Mouse (Mus musculus): ENCODE results near the gene Caly. TPM values are rescaled to one million over a fixed set of nuclear protein-coding genes. Genes with fewer than 3 reads are reported as not detected.

Caly gene
- polyA plus RNA-seq, 1 experiment from 2014 or later: 365 TPM

GRCm38 (mm10) chr7:140036281-140037170 lies 45.8 kb downstream of the Caly start, which contains the start of the genes Zfp511 and Tubgcp2:
TSS of gene Zfp511 (plus strand) at chr7:140036391.
TSS of gene Tubgcp2 (minus strand) at chr7:140036669.
- Histone ChIP-seq H3K4me1 (ENCODE audit: control insufficient read depth, insufficient read depth, low read length) (peaks cover 9% of the 10 kb centered on the region), H3K27ac (ENCODE audit: low read depth, low read length) (peak within 1 kb of the TSS; percentile 92), H3K27me3 (ENCODE audit: control insufficient read depth, insufficient read depth, low read length) (no peaks in the 10 kb centered on the region), H3K4me3 (ENCODE audit: low read depth, low read length) (peak within 1 kb of the TSS; percentile 89), H3K4me2 (ENCODE audit: low read depth, low read length) (peak within 1 kb of the TSS; percentile 68), H3K9me3 (ENCODE audit: control insufficient read depth, low read length) (no peaks in the 10 kb centered on the region), H3K9ac (replicated peaks; ENCODE audit: low read depth, low read length) (peak within 1 kb of the TSS; percentile 88), H3K36me3 (ENCODE audit: control insufficient read depth, insufficient read depth, low read length) (peaks cover 33% of the 10 kb centered on the region)
- WGBS: 2% methylated on average over 62 of the region's 69 CpGs
- peak; percentile 96 for ATAC-seq (ENCODE audit: low read depth)

GRCm38 (mm10) chr7:140035456-140035855 lies 46.9 kb downstream of the Caly start:
- Histone ChIP-seq H3K9me3 (ENCODE audit: control insufficient read depth, low read length) (no peaks in the 10 kb centered on the region), H3K9ac (replicated peaks; ENCODE audit: low read depth, low read length) (peak overlapping the region; percentile 88), H3K4me1 (ENCODE audit: control insufficient read depth, insufficient read depth, low read length) (peaks cover 9% of the 10 kb centered on the region), H3K27ac (ENCODE audit: low read depth, low read length) (no peak overlapping the region; the same call in 1 of the 2 replicates), H3K27me3 (ENCODE audit: control insufficient read depth, insufficient read depth, low read length) (no peaks in the 10 kb centered on the region), H3K4me3 (ENCODE audit: low read depth, low read length) (peak overlapping the region; percentile 89), H3K36me3 (ENCODE audit: control insufficient read depth, insufficient read depth, low read length) (peaks cover 36% of the 10 kb centered on the region), H3K4me2 (ENCODE audit: low read depth, low read length) (peak overlapping the region; percentile 68)
- no peak for ATAC-seq (ENCODE audit: low read depth)
- WGBS: 24% methylated on average over 7 of the region's 7 CpGs

GRCm38 (mm10) chr7:140033386-140033785 lies 49.0 kb downstream of the Caly start:
- Histone ChIP-seq H3K27me3 (ENCODE audit: control insufficient read depth, insufficient read depth, low read length) (no peaks in the 10 kb centered on the region), H3K27ac (ENCODE audit: low read depth, low read length) (no peak overlapping the region), H3K9me3 (ENCODE audit: control insufficient read depth, low read length) (no peaks in the 10 kb centered on the region), H3K36me3 (ENCODE audit: control insufficient read depth, insufficient read depth, low read length) (peaks cover 44% of the 10 kb centered on the region), H3K9ac (replicated peaks; ENCODE audit: low read depth, low read length) (no peak overlapping the region), H3K4me1 (ENCODE audit: control insufficient read depth, insufficient read depth, low read length) (peaks cover 9% of the 10 kb centered on the region), H3K4me3 (ENCODE audit: low read depth, low read length) (no peak overlapping the region), H3K4me2 (ENCODE audit: low read depth, low read length) (no peak overlapping the region)
- ATAC-seq (ENCODE audit: low read depth): no peak
- WGBS: 98% methylated on average over 9 of the region's 9 CpGs

GRCm38 (mm10) chr7:140032366-140032765 lies 50.0 kb downstream of the Caly start:
- Histone ChIP-seq H3K9ac (replicated peaks; ENCODE audit: low read depth, low read length) (no peak overlapping the region), H3K4me1 (ENCODE audit: control insufficient read depth, insufficient read depth, low read length) (peaks cover 9% of the 10 kb centered on the region), H3K4me2 (ENCODE audit: low read depth, low read length) (no peak overlapping the region), H3K36me3 (ENCODE audit: control insufficient read depth, insufficient read depth, low read length) (peaks cover 49% of the 10 kb centered on the region), H3K27me3 (ENCODE audit: control insufficient read depth, insufficient read depth, low read length) (no peaks in the 10 kb centered on the region), H3K4me3 (ENCODE audit: low read depth, low read length) (no peak overlapping the region), H3K27ac (ENCODE audit: low read depth, low read length) (no peak overlapping the region), H3K9me3 (ENCODE audit: control insufficient read depth, low read length) (no peaks in the 10 kb centered on the region)
- no peak for ATAC-seq (ENCODE audit: low read depth)
- WGBS: 96% methylated on average over 10 of the region's 10 CpGs

GRCm38 (mm10) chr7:140031771-140032170 lies 50.6 kb downstream of the Caly start:
- H3K36me3 ChIP-seq (ENCODE audit: control insufficient read depth, insufficient read depth, low read length): peaks cover 49% of the 10 kb centered on the region
- no peak overlapping the region for H3K4me2 ChIP-seq (ENCODE audit: low read depth, low read length)
- no peaks in the 10 kb centered on the region for H3K9me3 ChIP-seq (ENCODE audit: control insufficient read depth, low read length)
- H3K9ac ChIP-seq (replicated peaks; ENCODE audit: low read depth, low read length): no peak overlapping the region
- no peak overlapping the region for H3K27ac ChIP-seq (ENCODE audit: low read depth, low read length)
- no peaks in the 10 kb centered on the region for H3K27me3 ChIP-seq (ENCODE audit: control insufficient read depth, insufficient read depth, low read length)
- peaks cover 3% of the 10 kb centered on the region for H3K4me1 ChIP-seq (ENCODE audit: control insufficient read depth, insufficient read depth, low read length)
- 96% methylated on average over 12 of the region's 12 CpGs for WGBS
- no peak for ATAC-seq (ENCODE audit: low read depth)
- H3K4me3 ChIP-seq (ENCODE audit: low read depth, low read length): no peak overlapping the region

Other genes starting within 250 kb of the Caly start
- 25.0 and 26.4 TPM in 2 replicates for gene Adgra1, start 248.4 kb downstream of the Caly start, polyA plus RNA-seq (2014; fragmentation: Nextera tagmentation; extraction: Ambion mirVana)
- 18.8 and 28.5 TPM in 2 replicates for gene Kndc1, start 187.9 kb downstream of the Caly start, polyA plus RNA-seq (2014; fragmentation: Nextera tagmentation; extraction: Ambion mirVana)
- not detected in 2 replicates for gene Utf1, start 138.8 kb downstream of the Caly start, polyA plus RNA-seq (2014; fragmentation: Nextera tagmentation; extraction: Ambion mirVana)
- gene 6430531B16Rik, start 103.8 kb downstream of the Caly start, polyA plus RNA-seq (2014; fragmentation: Nextera tagmentation; extraction: Ambion mirVana): 0.46 and 1.4 TPM in 2 replicates
- gene Adam8, start 90.0 kb downstream of the Caly start, polyA plus RNA-seq (2014; fragmentation: Nextera tagmentation; extraction: Ambion mirVana): 3.2 and 3.3 TPM in 2 replicates
- gene Zfp511, start 46.2 kb downstream of the Caly start, polyA plus RNA-seq (2014; fragmentation: Nextera tagmentation; extraction: Ambion mirVana): 52.7 and 61.2 TPM in 2 replicates
- 57.1 and 61.0 TPM in 2 replicates for gene Tubgcp2, start 45.9 kb downstream of the Caly start, polyA plus RNA-seq (2014; fragmentation: Nextera tagmentation; extraction: Ambion mirVana)
- 6.6 and 8.1 TPM in 2 replicates for gene Msx3, start 33.5 kb downstream of the Caly start, polyA plus RNA-seq (2014; fragmentation: Nextera tagmentation; extraction: Ambion mirVana)
- 0.48 TPM in 1 of 2 replicates, not detected in the other for gene Prap1, start 10.8 kb upstream of the Caly start, polyA plus RNA-seq (2014; fragmentation: Nextera tagmentation; extraction: Ambion mirVana)
- gene Fuom, start 19.9 kb upstream of the Caly start, polyA plus RNA-seq (2014; fragmentation: Nextera tagmentation; extraction: Ambion mirVana): 42.8 and 51.8 TPM in 2 replicates
- gene Paox, start 33.3 kb upstream of the Caly start, polyA plus RNA-seq (2014; fragmentation: Nextera tagmentation; extraction: Ambion mirVana): 9.2 and 9.9 TPM in 2 replicates
- 129 and 132 TPM in 2 replicates for gene Echs1, start 33.9 kb upstream of the Caly start, polyA plus RNA-seq (2014; fragmentation: Nextera tagmentation; extraction: Ambion mirVana)
- 33.7 and 39.6 TPM in 2 replicates for gene Mtg1, start 55.0 kb upstream of the Caly start, polyA plus RNA-seq (2014; fragmentation: Nextera tagmentation; extraction: Ambion mirVana)
- 16.2 and 17.3 TPM in 2 replicates for gene Sprn, start 72.3 kb upstream of the Caly start, polyA plus RNA-seq (2014; fragmentation: Nextera tagmentation; extraction: Ambion mirVana)
- gene Olfr522, start 82.2 kb upstream of the Caly start, polyA plus RNA-seq (2014; fragmentation: Nextera tagmentation; extraction: Ambion mirVana): not detected in 2 replicates
- not detected in 2 replicates for gene Olfr523, start 90.7 kb upstream of the Caly start, polyA plus RNA-seq (2014; fragmentation: Nextera tagmentation; extraction: Ambion mirVana)
- not detected in 2 replicates for gene Olfr524, start 123.4 kb upstream of the Caly start, polyA plus RNA-seq (2014; fragmentation: Nextera tagmentation; extraction: Ambion mirVana)
- gene Cd163l1, start 135.7 kb upstream of the Caly start, polyA plus RNA-seq (2014; fragmentation: Nextera tagmentation; extraction: Ambion mirVana): not detected in 2 replicates
- not detected in 2 replicates for gene 5830411N06Rik, start 164.7 kb upstream of the Caly start, polyA plus RNA-seq (2014; fragmentation: Nextera tagmentation; extraction: Ambion mirVana)
- not detected in 2 replicates for gene Olfr525, start 238.3 kb upstream of the Caly start, polyA plus RNA-seq (2014; fragmentation: Nextera tagmentation; extraction: Ambion mirVana)

All from neural tube, embryonic 14.5 days (tissue).